Mouse (Mus musculus) kidney, embryonic 14.5 days (tissue): ENCODE measurements at regions not wholly inside any gene's neighbourhood (a gene's known extent, or its start where the extent isn't known, plus 50 kb on each side); places are given as distances from the start of the nearest gene placed in this dataset.
"Not testable (repeated sequence)": the region's sequence is repeated elsewhere in the genome, so short reads cannot be mapped to it uniquely, and the experiment has no call there.

Source experiments
- ATAC-seq: fragments of 200-750 bp; cut with Nextera tagmentation; 2 replicates; pipeline ENCODE4 v1.8.0; 2017; ENCODE audit warnings: moderate number of reproducible peaks, mild to moderate bottlenecking, moderate TSS enrichment, moderate library complexity; ENCODE audit not compliant: low FRiP score, low TSS enrichment
- H3K27ac ChIP-seq: fragments of 300-500 bp; sonication (generic); 2 replicates; pipeline ENCODE4 v1.5.1; 2014; ENCODE audit warnings: low read depth, mild to moderate bottlenecking, low read length, moderate library complexity, mixed read lengths
- H3K27me3 ChIP-seq: fragments of 300-500 bp; sonication (generic); 2 replicates; pipeline ENCODE4 v1.6.1; 2014; ENCODE audit warnings: mild to moderate bottlenecking, low read length; ENCODE audit not compliant: control insufficient read depth, insufficient read depth
- H3K36me3 ChIP-seq: fragments of 300-500 bp; sonication (generic); 2 replicates; pipeline ENCODE4 v1.6.1; 2014; ENCODE audit warnings: low read length, mixed read lengths; ENCODE audit not compliant: control insufficient read depth, insufficient read depth
- H3K4me1 ChIP-seq: fragments of 300-500 bp; sonication (generic); 2 replicates; pipeline ENCODE4 v1.6.1; 2014; ENCODE audit warnings: low read length, mixed read lengths; ENCODE audit not compliant: control insufficient read depth, insufficient read depth
- H3K4me2 ChIP-seq: fragments of 300-500 bp; sonication (generic); replicated peaks from 2 replicates; pipeline ENCODE4 v1.6.1; 2014; ENCODE audit warnings: low read depth, mild to moderate bottlenecking, low read length
- H3K4me3 ChIP-seq: fragments of 300-500 bp; sonication (generic); 2 replicates; pipeline ENCODE4 v1.5.1; 2014; ENCODE audit warnings: mild to moderate bottlenecking, low read length
- H3K9ac ChIP-seq: fragments of 300-500 bp; sonication (generic); 2 replicates; pipeline ENCODE4 v1.6.1; 2014; ENCODE audit warnings: low read depth, mild to moderate bottlenecking, low read length, moderate library complexity
- H3K9me3 ChIP-seq: fragments of 300-500 bp; sonication (generic); 2 replicates; pipeline ENCODE4 v1.6.1; 2016; ENCODE audit warnings: low read length; ENCODE audit not compliant: control insufficient read depth
- WGBS: fragments of 180-500 bp; shearing (Covaris S2); extraction: QIAGEN DNeasy Blood & Tissue Kit; methylation state at CpG from one replicate; pipeline ENCODE4 v1.1.7; 2014; 5-methylcytosine and 5-hydroxymethylcytosine counted together

GRCm38 (mm10) chr12:90571506-90571905 is 166.7 kb downstream of the Dio2 start:
- Histone ChIP-seq H3K4me3 (no peak overlapping the region), H3K4me2 (no peak overlapping the region), H3K27me3 (no peaks in the 10 kb centered on the region), H3K4me1 (no peaks in the 10 kb centered on the region), H3K9ac (no peak overlapping the region), H3K27ac (no peak overlapping the region), H3K36me3 (no peaks in the 10 kb centered on the region), H3K9me3 (no peaks in the 10 kb centered on the region)
- 28% methylated on average over 2 of the region's 2 CpGs for WGBS
- ATAC-seq, result no peak

- Histone ChIP-seq H3K9me3 (no peaks in the 10 kb centered on the region), H3K27ac (no peak overlapping the region), H3K4me2 (no peak overlapping the region), H3K9ac (no peak overlapping the region), H3K4me3 (no peak overlapping the region), H3K4me1 (no peaks in the 10 kb centered on the region), H3K36me3 (no peaks in the 10 kb centered on the region), H3K27me3 (no peaks in the 10 kb centered on the region)
- ATAC-seq, result no peak
- WGBS, result 89% methylated on average over 6 of the region's 6 CpGs
These were observed 171.9 kb downstream of the Dio2 start for GRCm38 (mm10) chr12:90566349-90566748.

DNA sequence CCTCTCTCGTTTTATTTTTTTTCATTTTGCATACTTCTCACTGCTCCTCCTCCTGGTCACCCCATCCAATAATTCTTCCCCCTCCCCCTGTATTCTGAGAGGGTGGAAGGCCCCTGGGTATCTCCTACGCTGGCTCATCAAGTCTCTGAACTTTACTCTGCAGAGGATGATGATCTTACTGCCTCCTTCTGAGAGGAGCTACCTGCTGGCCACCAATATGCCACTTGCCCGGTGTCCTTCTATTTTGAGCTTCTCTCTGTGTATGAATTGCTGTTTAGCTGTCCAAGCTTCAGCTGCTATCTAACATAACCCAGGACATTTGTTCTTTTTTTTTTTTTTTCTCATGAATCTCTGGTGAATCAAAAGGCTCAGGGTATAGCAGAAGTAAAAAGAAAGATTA is 173.2 kb downstream of the Dio2 start:
- no peak overlapping the region for H3K4me3 ChIP-seq
- no peak overlapping the region for H3K27ac ChIP-seq
- no peaks in the 10 kb centered on the region for H3K4me1 ChIP-seq
- ATAC-seq, result no peak
- H3K27me3 ChIP-seq, result no peaks in the 10 kb centered on the region
- WGBS, result 79% methylated on average over 3 of the region's 3 CpGs
- no peak overlapping the region for H3K9ac ChIP-seq
- H3K36me3 ChIP-seq, result no peaks in the 10 kb centered on the region
- no peak overlapping the region for H3K4me2 ChIP-seq
- no peaks in the 10 kb centered on the region for H3K9me3 ChIP-seq

GRCm38 (mm10) chr12:90564594-90564993 is 173.6 kb downstream of the Dio2 start:
- H3K27me3 ChIP-seq, H3K4me1 ChIP-seq, H3K9me3 ChIP-seq, H3K9ac ChIP-seq, H3K27ac ChIP-seq, H3K4me2 ChIP-seq, ATAC-seq, H3K4me3 ChIP-seq, H3K36me3 ChIP-seq: not testable (repeated sequence)
- 96% methylated on average over 18 of the region's 22 CpGs for whole genome bisulfite sequencing

GRCm38 (mm10) chr12:90542361-90542760 is 195.9 kb downstream of the Dio2 start:
- H3K4me3 ChIP-seq, result no peak overlapping the region
- no peaks in the 10 kb centered on the region for H3K9me3 ChIP-seq
- ATAC-seq, result no peak
- H3K27me3 ChIP-seq, result no peaks in the 10 kb centered on the region
- H3K27ac ChIP-seq, result no peak overlapping the region
- WGBS, result 87% methylated on average over 5 of the region's 5 CpGs
- no peak overlapping the region for H3K9ac ChIP-seq
- H3K4me1 ChIP-seq, result no peaks in the 10 kb centered on the region
- no peak overlapping the region for H3K4me2 ChIP-seq
- no peaks in the 10 kb centered on the region for H3K36me3 ChIP-seq
